Mouse (Mus musculus): ENCODE results near the gene Kif18a. TPM values are rescaled to one million over a fixed set of nuclear protein-coding genes. Genes with fewer than 3 reads are reported as not detected.

Kif18a gene
- 1 to 10 TPM in 1 of 4 experiments, under 1 TPM in 3; 0.54 to 1.2 (median 0.68) TPM for total RNA-seq (2022)

DNA sequence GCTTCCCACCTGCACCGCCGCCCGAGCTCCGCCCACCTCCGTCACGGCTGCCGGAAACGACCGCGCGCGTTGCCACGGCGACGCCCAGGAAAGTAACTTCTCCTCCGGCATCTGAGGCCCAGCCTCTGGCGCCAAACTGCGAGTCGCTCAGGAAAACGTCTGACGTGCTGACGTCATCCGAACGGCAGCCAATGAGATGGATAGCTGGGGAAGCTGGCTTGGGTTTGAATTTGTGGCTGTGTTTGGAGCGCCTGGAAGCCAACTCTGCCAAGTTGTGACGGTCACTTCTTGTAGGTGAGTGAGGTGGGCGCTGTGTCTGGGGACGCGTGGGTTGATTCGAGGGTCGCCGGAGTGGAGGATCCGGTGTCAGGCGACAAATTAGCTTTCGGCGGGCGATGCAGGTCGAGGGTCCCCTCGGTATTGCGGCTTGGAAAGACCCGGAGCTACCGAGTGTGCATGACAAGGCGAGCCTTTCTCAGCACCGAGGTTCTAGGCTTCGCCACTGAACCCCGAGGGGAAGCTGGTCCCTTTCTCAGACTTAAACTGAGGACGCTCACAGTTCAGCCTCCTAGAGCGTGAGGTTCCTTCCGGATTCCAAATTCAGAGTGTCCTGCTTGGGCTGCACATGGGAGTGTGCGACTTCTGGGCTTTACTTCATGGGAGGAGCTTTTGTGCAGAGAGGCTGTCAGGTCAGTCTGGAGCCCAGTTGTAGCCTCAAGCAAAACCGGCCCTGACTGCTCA, at the start of gene Kif18a, which contains the start of gene Mettl15:
Gene Kif18a (plus strand): TSS at position 139 of the 741 bp plus-strand sequence.
Gene Mettl15 (minus strand): TSS at position 149 of the 741 bp plus-strand sequence.
- DNase-seq (ENCODE audit: low spot score in 2 of 2): peak; percentile 84 to 90

DNA sequence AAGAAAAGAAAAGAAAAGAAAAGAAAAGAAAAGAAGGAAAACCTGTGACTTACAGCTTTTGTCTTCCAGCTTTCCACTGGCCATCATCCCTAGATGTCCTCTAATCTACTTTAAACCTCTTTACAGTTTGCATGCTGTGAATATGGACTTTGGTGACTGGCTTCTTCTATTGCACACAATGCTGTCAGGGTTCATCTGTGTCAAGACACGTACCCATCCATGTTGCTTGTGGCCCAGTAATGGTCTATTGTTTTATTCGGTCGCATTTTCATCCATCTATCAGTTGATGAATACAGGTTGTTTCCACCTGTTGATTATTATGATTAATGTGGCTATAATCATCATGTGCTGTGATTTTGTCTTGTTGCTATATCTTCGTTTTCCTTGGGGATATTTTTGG, 46.7 kb upstream of the Kif18a start:
- no peak for DNase-seq (ENCODE audit: low spot score in 2 of 2)

- DNase-seq (ENCODE audit: low spot score in 2 of 2): no peak
Measured at GRCm38 (mm10) chr2:109235741-109236140, 44.8 kb upstream of the Kif18a start.

GRCm38 (mm10) chr2:109241947-109242346, 38.6 kb upstream of the Kif18a start:
- no peak for DNase-seq (ENCODE audit: low spot score in 2 of 2)

- DNase-seq (ENCODE audit: low spot score in 2 of 2): no peak
Measured at GRCm38 (mm10) chr2:109262779-109263178, 17.8 kb upstream of the Kif18a start.

GRCm38 (mm10) chr2:109273098-109273497, 7.4 kb upstream of the Kif18a start:
- no peak for DNase-seq (ENCODE audit: low spot score in 2 of 2)

DNA sequence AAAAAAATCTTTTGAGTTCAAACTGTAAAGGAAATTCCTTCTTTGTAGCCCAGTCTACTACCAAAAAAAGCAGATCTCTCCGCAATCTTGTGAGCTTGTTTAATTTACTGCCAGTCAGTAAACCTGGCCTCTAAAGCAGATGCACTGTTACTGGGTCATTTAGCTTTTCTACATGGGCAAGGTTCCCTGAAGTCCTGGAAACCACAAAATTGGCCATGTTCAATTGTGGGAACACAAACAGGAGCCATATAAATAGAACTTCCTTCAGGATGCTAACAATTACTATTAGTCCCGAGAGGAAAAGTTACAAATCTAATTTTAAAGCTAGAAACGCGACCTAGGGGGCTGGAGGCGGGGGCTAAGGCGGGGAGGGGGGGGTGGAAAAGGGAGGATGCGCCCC, 2.9 kb upstream of the Kif18a start:
- no peak for DNase-seq (ENCODE audit: low spot score in 2 of 2)

GRCm38 (mm10) chr2:109278036-109278435, 2.5 kb upstream of the Kif18a start:
- DNase-seq (ENCODE audit: low spot score in 2 of 2): peak; percentile 12 to 14

DNA sequence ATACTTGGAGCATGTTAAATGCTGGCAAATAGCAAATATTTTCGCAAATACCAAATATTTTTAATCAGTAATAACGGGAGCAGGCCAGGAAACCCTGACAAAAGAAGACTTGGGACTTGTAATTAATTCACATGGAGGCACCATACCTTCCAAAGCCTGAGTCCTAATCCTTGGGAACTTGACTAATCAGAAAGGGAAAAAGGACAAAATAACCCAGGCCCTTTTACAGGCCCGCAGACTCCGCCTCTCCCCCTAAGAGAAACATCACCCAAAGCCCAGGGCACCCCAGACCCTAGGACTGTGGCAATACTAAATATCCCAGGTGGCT, 302 bp upstream of the Kif18a start:
- DNase-seq (ENCODE audit: low spot score in 2 of 2): no peak

- no peak for DNase-seq (ENCODE audit: low spot score in 2 of 2)
Measured at GRCm38 (mm10) chr2:109281341-109281690, 778 bp downstream of the Kif18a start.

DNA sequence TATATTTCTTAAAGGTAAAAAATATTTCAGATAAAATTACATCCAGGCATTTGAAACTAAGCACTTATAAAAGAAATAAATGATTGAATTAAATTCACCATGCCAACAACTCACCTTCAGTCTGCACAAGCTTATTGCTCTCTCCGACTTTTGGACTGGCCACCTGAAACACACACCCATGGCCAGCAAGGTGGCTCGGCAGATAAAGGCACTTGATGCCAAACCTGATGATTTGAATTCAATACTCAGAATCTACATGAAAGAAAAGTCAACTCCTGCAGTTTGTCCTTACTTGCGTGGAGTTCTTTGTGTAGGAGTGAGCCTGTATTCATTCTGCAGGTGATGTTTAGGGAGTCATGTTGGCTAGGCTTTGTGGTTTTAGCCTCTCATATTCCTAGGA, 3.6 kb downstream of the Kif18a start:
- no peak for DNase-seq (ENCODE audit: low spot score in 2 of 2)

GRCm38 (mm10) chr2:109289327-109289726, 8.8 kb downstream of the Kif18a start:
- no peak for DNase-seq (ENCODE audit: low spot score in 2 of 2)

DNA sequence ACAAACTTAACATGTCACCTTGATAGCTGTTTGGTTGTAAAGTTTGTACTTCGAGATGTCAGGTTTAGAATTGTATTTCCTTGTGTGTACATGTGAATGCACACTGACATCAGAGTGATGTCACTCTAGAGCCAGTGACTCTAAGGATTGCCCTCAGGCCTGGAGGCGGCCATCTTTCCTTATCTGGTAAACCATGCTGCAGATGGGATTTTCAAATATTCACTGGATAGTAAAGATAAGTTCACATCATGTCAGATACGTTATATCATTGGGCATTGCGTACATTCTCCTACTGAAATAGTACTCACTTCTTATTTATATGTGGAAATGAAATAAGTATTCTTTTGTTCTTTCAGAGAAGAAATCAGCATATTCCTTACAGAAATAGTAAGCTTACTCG, 15.7 kb downstream of the Kif18a start:
- DNase-seq (ENCODE audit: low spot score in 2 of 2): no peak

GRCm38 (mm10) chr2:109298160-109298559, 17.6 kb downstream of the Kif18a start:
- DNase-seq (ENCODE audit: low spot score in 2 of 2): no peak

DNA sequence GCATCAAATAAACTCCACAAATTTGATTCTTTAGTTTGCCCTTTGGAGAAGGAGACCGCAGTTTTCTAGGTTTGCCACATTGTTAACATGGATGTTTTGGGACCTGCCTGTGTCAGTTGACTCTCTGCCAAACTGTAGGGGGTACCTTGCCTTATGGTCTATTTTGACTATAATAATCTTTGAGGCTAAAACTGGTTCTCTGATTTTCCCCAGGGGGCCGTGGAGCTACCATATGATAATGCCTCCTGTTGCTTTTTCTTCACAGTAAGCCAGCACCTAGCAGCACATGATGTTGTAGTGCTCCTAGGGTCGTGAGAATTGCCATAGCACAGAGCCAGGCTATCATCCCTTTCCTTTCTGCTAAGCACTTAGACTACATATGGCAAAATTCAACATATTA, 21.7 kb downstream of the Kif18a start:
- no peak for DNase-seq (ENCODE audit: low spot score in 2 of 2)

GRCm38 (mm10) chr2:109303638-109304037, 23.1 kb downstream of the Kif18a start:
- no peak for DNase-seq (ENCODE audit: low spot score in 2 of 2)

GRCm38 (mm10) chr2:109311369-109311768, 30.8 kb downstream of the Kif18a start:
- no peak for DNase-seq (ENCODE audit: low spot score in 2 of 2)

GRCm38 (mm10) chr2:109331807-109332206, 51.3 kb downstream of the Kif18a start:
- no peak for DNase-seq (ENCODE audit: low spot score in 2 of 2)

- no peak for DNase-seq (ENCODE audit: low spot score in 2 of 2)
Measured at GRCm38 (mm10) chr2:109334237-109334636, 53.7 kb downstream of the Kif18a start.

DNA sequence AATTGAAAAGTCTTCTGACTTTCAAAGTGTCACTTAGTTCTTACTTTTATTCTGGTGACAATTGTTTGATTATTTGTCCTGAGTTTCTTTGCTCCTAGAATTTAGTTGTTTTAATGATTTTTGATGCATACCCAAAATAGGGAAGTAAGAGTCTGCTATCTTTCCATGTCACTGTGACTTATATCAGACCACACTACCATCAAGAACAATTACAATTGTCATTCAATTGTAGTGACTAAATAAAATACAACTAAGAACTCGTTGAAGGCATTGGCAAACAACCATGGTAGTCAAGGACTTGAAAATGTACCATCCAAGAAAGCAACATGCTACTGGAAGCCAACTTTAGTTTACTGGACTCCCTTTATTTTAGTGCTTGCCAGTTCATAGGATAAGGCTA, 55.2 kb downstream of the Kif18a start:
- DNase-seq (ENCODE audit: low spot score in 2 of 2): no peak

- DNase-seq (ENCODE audit: low spot score in 2 of 2): no peak
Measured at GRCm38 (mm10) chr2:109345386-109345785, 64.8 kb downstream of the Kif18a start.

DNA sequence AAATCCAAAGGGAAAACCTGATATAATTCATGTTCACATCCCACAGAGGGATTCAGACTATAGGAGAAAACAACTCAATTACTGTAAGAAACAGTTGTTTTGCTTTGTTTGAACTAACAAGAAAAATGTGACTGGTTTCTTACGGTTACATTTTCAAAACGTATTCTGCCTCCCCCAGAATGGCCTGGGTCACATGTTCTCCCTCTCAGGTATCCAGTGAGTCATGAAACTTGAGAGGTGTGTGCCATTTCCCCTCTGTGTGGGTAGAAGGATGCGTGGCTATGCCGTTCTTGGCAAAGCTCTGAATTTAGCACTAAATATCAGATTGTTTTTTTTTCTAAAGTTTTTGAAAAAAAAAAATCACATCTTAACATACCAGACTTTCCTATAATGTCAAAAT, 68.2 kb downstream of the Kif18a start:
- DNase-seq (ENCODE audit: low spot score in 2 of 2): no peak

GRCm38 (mm10) chr2:109358456-109359141, 78.1 kb downstream of the Kif18a start:
- DNase-seq (ENCODE audit: low spot score in 2 of 2): no peak
